Mouse (Mus musculus) midbrain, embryonic 16.5 days (tissue): ENCODE results near the gene Sec14l4. TPM values are rescaled to one million over a fixed set of nuclear protein-coding genes. Genes with fewer than 3 reads are reported as not detected.

Experiments used
- ATAC-seq: fragments of 200-750 bp; cut with Nextera tagmentation; 2 replicates; pipeline ENCODE4 v1.8.0; 2017; ENCODE audit warnings: moderate TSS enrichment
- H3K27ac ChIP-seq: fragments of 300-500 bp; sonication (generic); 2 replicates; pipeline ENCODE4 v1.5.1; 2014; ENCODE audit warnings: mild to moderate bottlenecking, low read length, mixed read lengths
- H3K27me3 ChIP-seq: fragments of 300-500 bp; sonication (generic); 2 replicates; pipeline ENCODE4 v1.6.1; 2014; ENCODE audit warnings: low read depth, low read length, mixed read lengths; ENCODE audit not compliant: control insufficient read depth, insufficient read depth
- H3K36me3 ChIP-seq: fragments of 300-500 bp; sonication (generic); 2 replicates; pipeline ENCODE4 v1.6.1; 2014; ENCODE audit warnings: mild to moderate bottlenecking, low read length, moderate library complexity, mixed read lengths; ENCODE audit not compliant: control insufficient read depth, insufficient read depth
- H3K4me1 ChIP-seq: fragments of 300-500 bp; sonication (generic); 2 replicates; pipeline ENCODE4 v1.6.1; 2014; ENCODE audit warnings: mild to moderate bottlenecking, low read length, mixed read lengths; ENCODE audit not compliant: control insufficient read depth, insufficient read depth
- H3K4me2 ChIP-seq: fragments of 300-500 bp; sonication (generic); 2 replicates; pipeline ENCODE4 v1.6.1; 2014; ENCODE audit warnings: mild to moderate bottlenecking, low read length, mixed read lengths
- H3K4me3 ChIP-seq: fragments of 300-500 bp; sonication (generic); 2 replicates; pipeline ENCODE4 v1.5.1; 2014; ENCODE audit warnings: low read depth, mild to moderate bottlenecking, low read length, moderate library complexity, mixed read lengths
- H3K9ac ChIP-seq: fragments of 300-500 bp; sonication (generic); 2 replicates; pipeline ENCODE4 v1.6.1; 2014; ENCODE audit warnings: low read depth, low read length, mixed read lengths
- H3K9me3 ChIP-seq: fragments of 300-500 bp; sonication (generic); replicated peaks from 2 replicates; pipeline ENCODE4 v1.6.1; 2014; ENCODE audit warnings: mild to moderate bottlenecking, low read length, mixed read lengths; ENCODE audit not compliant: control insufficient read depth, poor library complexity, severe bottlenecking
- WGBS: fragments of 180-500 bp; shearing (Covaris S2); extraction: QIAGEN DNeasy Blood & Tissue Kit; methylation state at CpG from one replicate; pipeline ENCODE4 v1.1.7; 2014; 5-methylcytosine and 5-hydroxymethylcytosine counted together
- polyA plus RNA-seq: library from polyadenylated mRNA; unstranded; fragments of >200 nt; fragmentation: Nextera tagmentation; extraction: Ambion mirVana; gene quantifications from 2 replicates; pipeline ENCODE4 v1.2.1, GENCODE M21; 2015

Sec14l4 gene
- polyA plus RNA-seq, 1 experiment from 2014 or later: not detected

DNA sequence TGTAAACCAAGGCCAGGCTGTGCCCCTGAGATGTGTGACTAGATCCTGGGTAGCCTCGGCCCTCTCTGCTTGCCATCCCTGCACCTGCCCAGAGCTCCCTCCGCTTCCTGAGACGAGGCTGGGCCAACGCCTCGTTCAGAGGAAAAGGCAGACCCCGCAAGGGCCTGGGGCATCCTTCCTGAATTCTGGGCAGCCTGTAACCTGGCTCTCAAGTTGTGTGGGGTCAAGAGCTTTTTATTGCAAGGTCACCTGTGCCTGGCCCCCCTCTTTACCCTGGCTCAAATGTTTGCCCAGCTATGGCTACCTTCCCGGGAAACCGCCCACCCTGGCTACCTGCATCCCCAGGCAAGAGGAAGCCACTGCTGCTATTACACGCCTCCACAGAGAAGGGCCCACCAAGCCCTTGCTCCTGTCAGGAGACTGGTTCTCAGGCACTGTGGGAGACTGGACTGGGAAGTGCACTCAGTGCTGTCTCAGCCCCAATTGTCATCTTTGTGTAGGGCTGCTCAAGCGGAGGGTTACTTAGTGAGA is 65.9 kb downstream of the Sec14l4 start:
- peaks cover 24% of the 10 kb centered on the region for H3K4me1 ChIP-seq
- peak overlapping the region; percentile 42 for H3K4me3 ChIP-seq
- peak overlapping the region; percentile 87 for H3K27ac ChIP-seq
- H3K27me3 ChIP-seq: no peaks in the 10 kb centered on the region
- H3K9ac ChIP-seq: peak overlapping the region; percentile 82
- 22% methylated on average over 10 of the region's 10 CpGs for WGBS
- ATAC-seq: peak; percentile 47
- peak overlapping the region; percentile 96 for H3K4me2 ChIP-seq
- H3K9me3 ChIP-seq: no peaks in the 10 kb centered on the region
- H3K36me3 ChIP-seq: no peaks in the 10 kb centered on the region

Other genes with a start within 250 kb of the Sec14l4 start
- 35.7 and 40.9 TPM in 2 replicates for gene Osbp2, start 167.6 kb upstream of the Sec14l4 start, polyA plus RNA-seq
- gene 4921536K21Rik, start 136.4 kb upstream of the Sec14l4 start, polyA plus RNA-seq: 0.80 and 0.87 TPM in 2 replicates
- gene Dusp18, start 136.2 kb upstream of the Sec14l4 start, polyA plus RNA-seq: 43.5 and 48.4 TPM in 2 replicates
- 17.4 and 20.7 TPM in 2 replicates for gene Slc35e4, start 116.8 kb upstream of the Sec14l4 start, polyA plus RNA-seq
- 19.5 and 20.8 TPM in 2 replicates for gene Tcn2, start 99.3 kb upstream of the Sec14l4 start, polyA plus RNA-seq
- gene Pes1, start 67.5 kb upstream of the Sec14l4 start, polyA plus RNA-seq: 59.1 and 61.5 TPM in 2 replicates
- gene 4930556J24Rik, start 54.7 kb upstream of the Sec14l4 start, polyA plus RNA-seq: 0.25 TPM in 1 of 2 replicates, not detected in the other
- 7.3 and 8.2 TPM in 2 replicates for gene Gal3st1, start 47.8 kb upstream of the Sec14l4 start, polyA plus RNA-seq
- 2.6 and 2.8 TPM in 2 replicates for gene Sec14l3, start 33.4 kb downstream of the Sec14l4 start, polyA plus RNA-seq
- gene Mtfp1, start 64.0 kb downstream of the Sec14l4 start, polyA plus RNA-seq: 12.8 and 14.4 TPM in 2 replicates
- gene Sec14l2, start 92.0 kb downstream of the Sec14l4 start, polyA plus RNA-seq: 4.2 and 4.8 TPM in 2 replicates
- gene Rnf215, start 103.7 kb downstream of the Sec14l4 start, polyA plus RNA-seq: 52.0 and 53.6 TPM in 2 replicates
- 9.1 and 10.9 TPM in 2 replicates for gene Ccdc157, start 128.8 kb downstream of the Sec14l4 start, polyA plus RNA-seq
- gene Sf3a1, start 128.9 kb downstream of the Sec14l4 start, polyA plus RNA-seq: 53.8 and 54.0 TPM in 2 replicates
- 33.6 and 34.8 TPM in 2 replicates for gene Tbc1d10a, start 155.3 kb downstream of the Sec14l4 start, polyA plus RNA-seq
- gene Castor1, start 186.8 kb downstream of the Sec14l4 start, polyA plus RNA-seq: 2.9 and 4.2 TPM in 2 replicates
- gene Osm, start 205.0 kb downstream of the Sec14l4 start, polyA plus RNA-seq: 0.08 and 0.19 TPM in 2 replicates
- 0.06 TPM in 1 of 2 replicates, not detected in the other for gene Lif, start 226.1 kb downstream of the Sec14l4 start, polyA plus RNA-seq